Mouse (Mus musculus) gastrocnemius, postnatal 10 days (tissue): ENCODE results near the gene Cd86. TPM values are rescaled to one million over a fixed set of nuclear protein-coding genes. Genes with fewer than 3 reads are reported as not detected.

ENCODE experiments used
- DNase-seq: peaks from one replicate; pipeline ENCODE4 v3.0.0; 2021; ENCODE audit warnings: mixed read lengths
- long read RNA-seq, 2 experiments: library from polyadenylated mRNA; stranded (forward); transcript quantifications; one replicate each; pipeline ENCODE4 v2.0.0; 2021
- total RNA-seq, 2 experiments: library from RNA; stranded (reverse); gene quantifications; 2 replicates each; pipeline ENCODE4 v1.2.3; 2021

Gene Cd86
- total RNA-seq = 1 to 10 TPM; 1.2 to 1.3 TPM
- long read RNA-seq, experiment 1, partial matches to known transcripts = 0 of 1 reads
- long read RNA-seq, experiment 1, other reads (novel, unspliced or antisense) = 0 of 1 reads
- long read RNA-seq, experiment 2 = 0 reads

GRCm38 (mm10) chr16:36665782-36666181, at the start of gene Cd86:
Gene Cd86 (minus strand): TSS chr16:36666081.
- no peak for DNase-seq

GRCm38 (mm10) chr16:36711760-36712159, 45.9 kb upstream of the Cd86 start:
- no peak for DNase-seq

DNA sequence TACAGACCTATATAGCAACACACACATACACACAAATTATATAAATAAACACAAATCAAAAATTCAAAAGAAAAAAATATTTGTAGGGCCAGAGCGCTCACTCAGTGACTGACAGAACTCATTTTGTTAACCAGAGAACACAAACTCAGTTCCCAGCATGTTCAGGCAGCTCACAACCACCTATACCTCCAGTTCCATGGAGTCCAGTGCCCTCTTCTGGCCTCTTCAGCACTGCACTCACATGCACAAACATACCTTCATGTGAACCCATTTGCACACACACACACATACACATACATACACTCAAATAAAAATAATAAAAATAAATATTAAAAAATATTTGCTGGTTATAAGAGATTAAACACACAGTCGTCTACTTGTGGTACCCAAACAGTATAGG, 44.9 kb upstream of the Cd86 start:
- no peak for DNase-seq

GRCm38 (mm10) chr16:36709405-36709804, 43.5 kb upstream of the Cd86 start:
- DNase-seq = no peak

GRCm38 (mm10) chr16:36708751-36709150, 42.9 kb upstream of the Cd86 start:
- DNase-seq = no peak

GRCm38 (mm10) chr16:36707702-36708423, 42.0 kb upstream of the Cd86 start:
- DNase-seq = no peak

DNA sequence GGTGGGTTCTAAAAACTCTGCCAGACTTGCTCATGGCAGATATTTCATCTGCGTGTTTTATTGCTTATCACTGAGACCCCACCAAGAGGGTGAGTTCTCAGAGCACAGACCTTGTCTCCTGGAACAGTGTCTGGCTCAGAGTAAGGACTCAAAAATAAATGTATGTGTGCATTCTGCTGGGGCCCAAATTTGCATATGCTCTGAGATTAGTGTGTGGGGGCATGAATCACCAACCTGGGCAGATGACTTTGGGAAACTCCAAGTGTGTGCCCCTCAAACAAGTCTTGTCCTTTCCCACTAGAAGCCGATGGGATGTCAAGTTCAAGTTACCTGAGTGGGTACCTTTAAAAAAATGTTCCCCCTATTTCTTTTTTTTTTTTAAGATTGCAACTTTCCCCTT, 34.6 kb upstream of the Cd86 start:
- DNase-seq = no peak

DNA sequence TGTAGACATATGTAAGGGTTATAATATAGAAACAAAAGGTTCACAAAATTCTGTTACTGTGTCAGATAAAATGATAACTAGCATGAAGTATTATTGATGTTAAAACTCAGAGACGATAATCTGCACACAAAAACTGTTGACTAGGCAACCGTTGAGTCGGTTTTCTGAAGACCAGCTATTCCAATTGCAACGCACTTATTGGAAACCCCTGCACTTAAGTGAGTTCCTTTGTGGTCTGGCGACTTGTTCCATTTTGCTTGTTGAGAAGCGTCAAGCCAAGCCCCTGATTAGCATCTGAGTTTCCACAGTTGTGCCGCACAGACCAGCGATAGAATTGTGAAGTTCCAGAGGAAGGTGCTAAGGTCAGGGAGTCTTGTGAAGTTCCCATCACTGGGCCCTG, 31.4 kb upstream of the Cd86 start:
- no peak for DNase-seq

- no peak for DNase-seq
Measured at GRCm38 (mm10) chr16:36694798-36695290, 29.0 kb upstream of the Cd86 start.

DNA sequence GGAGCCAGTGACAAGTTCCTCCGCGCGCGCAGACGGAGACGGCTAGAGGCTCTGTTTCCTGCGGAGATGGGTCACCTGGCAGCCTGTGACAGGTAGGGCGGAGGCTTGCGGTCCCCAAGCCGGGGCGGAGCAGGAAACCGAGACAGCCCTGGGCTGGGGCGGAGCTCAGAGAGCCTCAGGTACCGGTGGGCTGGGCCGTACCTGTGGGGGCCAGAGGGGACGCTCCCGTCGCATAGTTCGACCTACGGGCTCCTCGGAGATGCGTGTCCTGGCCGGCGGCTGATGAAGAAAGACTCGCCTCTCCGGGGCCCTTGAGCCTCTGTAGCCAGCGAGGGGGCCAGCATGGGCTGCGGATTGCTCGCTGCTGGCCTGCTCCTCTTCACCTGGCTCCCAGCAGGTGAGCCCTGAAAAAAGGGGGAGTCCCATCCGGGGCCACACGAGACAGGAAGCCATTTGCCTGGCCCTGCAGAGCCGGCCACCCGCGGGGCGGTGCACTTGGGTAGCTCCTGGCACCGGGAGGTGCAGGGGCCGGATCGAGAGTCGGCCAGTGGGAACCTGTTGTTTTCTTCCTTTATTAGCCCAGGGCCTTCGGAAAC, 28.0 kb upstream of the Cd86 start, which contains the start of gene Ildr1:
Gene Ildr1 (plus strand): TSS at position 161 of the 596 bp plus-strand sequence.
- DNase-seq = no peak

- no peak for DNase-seq
Measured at GRCm38 (mm10) chr16:36691484-36691883, 25.6 kb upstream of the Cd86 start.

DNA sequence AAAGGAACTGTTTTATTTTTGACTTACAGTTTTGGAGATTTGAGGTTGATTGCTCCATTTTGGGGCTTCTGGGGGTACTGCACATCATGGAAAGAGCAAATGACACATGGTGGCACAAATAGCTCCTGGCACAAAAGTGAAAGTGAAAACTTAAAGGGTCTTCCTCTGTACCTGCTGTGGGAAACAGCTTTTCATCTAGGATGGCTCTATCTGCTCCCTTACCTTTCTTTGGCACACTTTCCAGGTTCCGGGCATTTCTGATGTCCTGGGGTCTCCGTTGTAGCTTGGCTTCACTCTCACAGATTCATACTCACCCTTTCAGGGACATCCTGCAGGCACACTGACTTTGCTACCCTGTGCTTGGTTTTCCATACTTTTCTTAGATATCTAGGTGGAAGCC, 22.2 kb upstream of the Cd86 start:
- DNase-seq = no peak

DNA sequence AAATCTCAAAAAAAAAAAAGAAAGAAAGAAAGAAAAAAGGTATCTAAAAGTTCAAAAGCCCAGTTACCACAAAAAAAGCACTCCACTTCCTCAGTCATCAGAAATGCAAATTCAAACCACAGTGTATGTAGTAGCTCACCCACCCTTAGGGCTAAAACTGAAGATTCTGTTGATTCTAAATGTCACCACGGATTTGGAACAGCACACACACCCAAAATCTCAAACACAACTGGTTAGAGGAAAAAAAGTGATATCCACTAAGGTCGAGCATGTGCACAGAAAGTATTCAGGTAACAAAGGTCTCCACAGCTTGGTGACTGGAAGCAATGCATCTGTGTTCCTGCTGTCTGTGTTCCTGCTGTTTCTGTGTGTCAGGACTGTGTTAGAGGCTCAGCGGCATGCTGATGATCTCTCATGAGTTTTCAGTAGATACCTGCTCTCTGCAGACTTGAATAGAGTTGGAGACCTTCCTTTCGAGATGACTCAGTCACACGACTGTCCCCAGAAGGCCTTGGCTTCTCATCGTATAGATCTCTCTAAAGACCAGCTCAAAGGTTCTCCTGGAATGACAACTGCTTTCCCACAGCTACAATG, 18.5 kb upstream of the Cd86 start:
- no peak for DNase-seq

DNA sequence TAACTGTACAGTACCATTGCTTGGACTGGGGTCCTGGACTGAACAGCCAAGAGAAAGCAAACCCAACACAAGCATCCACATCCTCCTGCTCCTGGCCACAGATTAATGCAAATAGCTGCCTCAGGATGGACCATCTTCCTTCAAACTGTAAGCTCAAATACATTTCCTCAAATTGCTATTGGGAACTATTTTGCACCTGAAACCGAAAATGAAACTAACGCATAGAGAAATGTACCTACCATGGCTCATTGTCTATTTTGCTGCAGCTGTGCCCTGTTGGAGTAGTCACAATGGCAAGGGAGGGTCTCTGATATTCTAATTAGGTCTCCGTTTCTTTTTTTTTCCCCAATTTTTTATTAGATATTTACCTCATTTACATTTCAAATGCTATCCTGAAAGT, 15.9 kb upstream of the Cd86 start:
- DNase-seq = no peak

DNA sequence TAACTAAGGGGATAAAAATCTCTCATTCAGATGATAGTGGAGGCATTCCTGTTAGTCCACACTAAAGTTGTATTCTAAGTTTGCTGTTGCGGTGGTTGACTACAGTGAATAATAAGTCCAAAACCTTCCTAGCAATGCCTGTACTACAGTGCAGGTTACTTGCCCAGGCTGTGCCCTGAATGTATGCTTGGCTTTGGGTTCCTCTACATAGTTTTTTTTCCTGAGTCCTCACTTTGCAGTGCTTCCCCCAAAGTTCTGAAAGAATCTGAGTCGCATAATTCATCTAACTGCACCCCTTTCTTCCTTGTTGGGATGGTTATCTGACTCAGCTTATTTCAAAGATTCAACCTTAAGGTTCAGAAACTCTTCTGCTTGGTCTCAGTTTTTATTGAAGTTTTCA, 10.0 kb upstream of the Cd86 start:
- no peak for DNase-seq

GRCm38 (mm10) chr16:36675304-36675703, 9.4 kb upstream of the Cd86 start:
- no peak for DNase-seq

DNA sequence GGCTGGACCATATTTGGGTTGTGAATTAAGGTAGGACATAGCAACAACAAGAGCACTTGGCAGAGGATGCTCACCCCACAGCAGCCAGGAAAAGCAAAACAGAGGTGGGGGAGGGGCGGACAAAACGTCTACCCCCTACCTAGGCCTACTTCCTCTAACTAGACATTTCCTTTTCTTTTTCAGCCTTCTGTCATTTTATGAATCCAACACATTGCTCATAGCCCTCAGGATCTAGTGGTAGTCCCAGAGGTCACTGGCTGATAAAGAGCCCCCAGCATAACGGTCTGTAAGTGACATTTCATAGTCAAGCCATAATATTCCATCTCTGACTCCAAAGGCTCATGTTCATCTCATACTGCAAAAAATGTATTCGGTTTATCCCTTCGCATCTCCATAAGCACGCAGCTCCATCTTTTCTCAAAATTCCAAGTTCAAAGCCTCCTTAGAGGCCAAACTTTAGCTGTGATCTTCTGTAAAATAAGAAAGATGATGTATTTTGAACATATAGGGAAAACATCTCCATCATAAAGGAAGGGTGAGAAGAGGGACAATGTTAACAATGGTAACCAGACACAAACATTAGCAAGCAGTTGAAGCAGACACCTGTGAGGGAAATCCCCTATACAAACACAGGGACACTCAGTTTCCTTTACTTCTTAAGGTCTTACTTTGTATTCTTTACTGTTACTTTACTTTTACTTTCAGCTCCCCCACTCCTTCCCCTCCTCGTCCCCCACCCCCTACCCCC, 8.8 kb upstream of the Cd86 start:
- DNase-seq = no peak

- DNase-seq = no peak
Measured at GRCm38 (mm10) chr16:36673196-36673595, 7.3 kb upstream of the Cd86 start.

DNA sequence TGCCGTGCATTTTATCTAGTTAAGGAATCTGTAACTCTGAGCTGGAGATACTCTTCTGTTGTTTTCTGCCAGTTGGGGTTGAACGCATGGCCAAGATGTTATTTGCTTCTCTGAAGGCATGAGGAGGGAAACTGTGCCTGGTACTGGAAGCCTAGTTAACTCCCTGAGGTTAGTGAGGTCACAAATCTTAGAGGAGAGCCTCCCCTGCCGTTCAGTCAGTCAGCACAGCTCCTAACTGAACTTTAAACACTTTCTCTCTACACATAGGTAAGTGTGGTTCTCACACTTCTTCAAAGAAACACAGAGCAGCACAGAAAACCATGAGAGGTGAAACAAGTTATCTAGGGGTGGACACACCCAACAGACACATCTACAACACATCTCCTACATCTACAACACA, 4.7 kb upstream of the Cd86 start:
- no peak for DNase-seq

- DNase-seq = no peak
Measured at GRCm38 (mm10) chr16:36666448-36667017, 652 bp upstream of the Cd86 start.

GRCm38 (mm10) chr16:36663484-36663883, 2.4 kb downstream of the Cd86 start:
- DNase-seq = no peak

DNA sequence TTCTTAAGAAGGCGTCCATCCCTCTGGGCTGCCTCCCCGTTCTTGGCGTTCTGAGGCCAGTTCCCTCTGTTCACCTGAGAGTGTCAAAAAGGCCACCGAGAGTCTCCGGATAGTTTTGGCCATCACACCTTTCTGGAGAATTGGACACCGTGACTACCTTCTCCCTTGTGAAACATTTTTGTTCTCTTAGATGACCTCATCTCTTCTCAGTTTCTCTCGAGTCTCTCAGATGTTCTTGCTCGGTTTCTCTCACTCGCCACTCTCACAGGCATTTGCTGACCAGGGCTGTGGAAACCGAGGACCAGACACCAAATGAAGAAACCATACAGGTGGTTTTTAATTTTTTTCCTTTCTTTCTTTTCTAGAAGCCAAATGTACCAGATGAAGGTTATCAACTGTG, 4.6 kb downstream of the Cd86 start:
- no peak for DNase-seq
